Mouse (Mus musculus) urinary bladder, postnatal 10 days (tissue): Measurements from ENCODE around the gene Hmx2.

Experiments used
- DNase-seq: peaks from one replicate; pipeline ENCODE4 v3.0.0; 2022; ENCODE audit warnings: low spot score

Gene Hmx2

GRCm38 (mm10) chr7:131548473-131548872 is at the start of gene Hmx2:
Gene Hmx2, plus strand, starts transcription at chr7:131548773.
- no peak for DNase-seq

GRCm38 (mm10) chr7:131503739-131504138 is 44.8 kb upstream of the Hmx2 start:
- no peak for DNase-seq

GRCm38 (mm10) chr7:131539979-131540378 is 8.6 kb upstream of the Hmx2 start:
- peak; percentile 41 for DNase-seq

- no peak for DNase-seq
These were observed 7.1 kb upstream of the Hmx2 start for GRCm38 (mm10) chr7:131541184-131542114.

GRCm38 (mm10) chr7:131542115-131542871 is 6.3 kb upstream of the Hmx2 start, which contains the start of gene Hmx3:
Gene Hmx3, plus strand, starts transcription at chr7:131542867.
- no peak for DNase-seq

GRCm38 (mm10) chr7:131542872-131543622 is 5.5 kb upstream of the Hmx2 start:
- no peak for DNase-seq

- DNase-seq, result no peak
These were observed 4.7 kb upstream of the Hmx2 start for GRCm38 (mm10) chr7:131543623-131544481.

- no peak for DNase-seq
These were observed 3.7 kb upstream of the Hmx2 start for GRCm38 (mm10) chr7:131544871-131545270.

GRCm38 (mm10) chr7:131545701-131546385 is 2.7 kb upstream of the Hmx2 start:
- no peak for DNase-seq

GRCm38 (mm10) chr7:131546423-131546822 is 2.1 kb upstream of the Hmx2 start:
- no peak for DNase-seq

- no peak for DNase-seq
These were observed 1.1 kb upstream of the Hmx2 start for GRCm38 (mm10) chr7:131547481-131547880.

GRCm38 (mm10) chr7:131551471-131551870 is 2.9 kb downstream of the Hmx2 start:
- no peak for DNase-seq

- no peak for DNase-seq
These were observed 3.6 kb downstream of the Hmx2 start for GRCm38 (mm10) chr7:131551931-131552741.

- DNase-seq, result no peak
These were observed 4.2 kb downstream of the Hmx2 start for GRCm38 (mm10) chr7:131552781-131553180.

GRCm38 (mm10) chr7:131553771-131554175 is 5.2 kb downstream of the Hmx2 start:
- no peak for DNase-seq

GRCm38 (mm10) chr7:131554341-131555180 is 6.0 kb downstream of the Hmx2 start:
- no peak for DNase-seq

GRCm38 (mm10) chr7:131555301-131556081 is 6.9 kb downstream of the Hmx2 start:
- DNase-seq, result no peak

- DNase-seq, result no peak
These were observed 7.5 kb downstream of the Hmx2 start for GRCm38 (mm10) chr7:131556116-131556515.
